Mouse (Mus musculus): ENCODE results near the gene Pck1. TPM values are rescaled to one million over a fixed set of nuclear protein-coding genes. Genes with fewer than 3 reads are reported as not detected.

Pck1 gene
- total RNA-seq, 1 experiment from 2014 or later = not detected

GRCm38 (mm10) chr2:173187182-173187855 lies 34.5 kb downstream of the Pck1 start:
- peak; percentile 54 for ATAC-seq (replicated peaks; ENCODE audit: low read depth, poor library complexity, severe bottlenecking)

- no peak for ATAC-seq (replicated peaks; ENCODE audit: low read depth, poor library complexity, severe bottlenecking)
Observed at GRCm38 (mm10) chr2:173194796-173195195, 41.9 kb downstream of the Pck1 start.

GRCm38 (mm10) chr2:173202924-173203689 lies 50.3 kb downstream of the Pck1 start:
- no peak for ATAC-seq (replicated peaks; ENCODE audit: low read depth, poor library complexity, severe bottlenecking)

GRCm38 (mm10) chr2:173203726-173204125 lies 50.9 kb downstream of the Pck1 start:
- ATAC-seq (replicated peaks; ENCODE audit: low read depth, poor library complexity, severe bottlenecking) = no peak

DNA sequence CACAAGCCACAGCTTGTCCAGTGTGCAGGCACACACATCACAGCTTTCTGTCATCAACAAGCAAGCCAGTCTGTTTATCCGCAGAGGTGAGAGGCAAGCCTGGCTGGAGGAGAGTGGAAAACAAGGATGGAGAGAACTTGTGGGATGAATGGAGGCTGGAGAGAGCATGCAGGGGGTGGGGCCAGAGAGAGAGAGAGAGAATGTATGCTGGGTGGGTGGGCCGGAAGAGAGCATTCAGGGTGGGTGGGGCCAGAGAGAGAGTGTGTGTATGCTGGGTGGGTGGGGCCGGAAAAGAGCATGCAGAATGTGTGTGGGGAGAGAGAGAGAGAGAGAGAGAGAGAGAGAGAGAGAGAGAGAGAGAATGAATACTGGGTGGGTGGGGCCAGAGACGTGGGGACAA lies 51.8 kb downstream of the Pck1 start:
- ATAC-seq (replicated peaks; ENCODE audit: low read depth, poor library complexity, severe bottlenecking) = no peak

GRCm38 (mm10) chr2:173205563-173206099 lies 52.8 kb downstream of the Pck1 start:
- ATAC-seq (replicated peaks; ENCODE audit: low read depth, poor library complexity, severe bottlenecking) = no peak

DNA sequence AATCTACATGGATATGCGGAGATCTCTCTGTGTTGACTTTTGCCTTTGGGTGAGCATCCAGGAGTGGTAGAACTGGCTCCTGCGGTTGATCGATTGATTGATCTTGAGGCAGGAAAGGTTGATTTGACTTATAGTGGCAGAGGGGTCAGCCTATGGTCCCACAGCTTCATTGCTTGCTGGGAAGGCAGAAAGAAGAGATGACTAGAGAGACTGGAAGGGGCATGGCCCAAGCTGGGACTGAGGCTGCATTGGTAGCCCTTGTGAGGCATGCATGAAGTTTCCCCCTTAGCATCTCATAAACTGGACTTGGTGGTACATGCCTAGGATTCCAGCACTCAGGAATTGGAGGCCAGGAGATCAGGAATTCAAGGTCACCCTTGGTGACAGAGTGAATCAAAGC lies 54.2 kb downstream of the Pck1 start:
- no peak for ATAC-seq (replicated peaks; ENCODE audit: low read depth, poor library complexity, severe bottlenecking)

Other genes with a start within 250 kb of the Pck1 start
- gene Bmp7, start 212.7 kb upstream of the Pck1 start, total RNA-seq (2017) = 0.10 TPM in 1 of 2 replicates, not detected in the other
- 0.05 TPM in 1 of 2 replicates, not detected in the other for gene Spo11, start 175.3 kb upstream of the Pck1 start, total RNA-seq (2017)
- gene Rae1, start 152.9 kb upstream of the Pck1 start, total RNA-seq (2017) = 87.9 and 91.3 TPM in 2 replicates
- 54.5 and 69.9 TPM in 2 replicates for gene Rbm38, start 132.6 kb upstream of the Pck1 start, total RNA-seq (2017)
- not detected in 2 replicates for gene Ctcfl, start 33.5 kb upstream of the Pck1 start, total RNA-seq (2017)
- gene Zbp1, start 65.9 kb downstream of the Pck1 start, total RNA-seq (2017) = 0.15 and 6.0 TPM in 2 replicates
- 0.18 TPM in 1 of 2 replicates, not detected in the other for gene Pmepa1, start 123.5 kb downstream of the Pck1 start, total RNA-seq (2017)

Data from common myeloid progenitor, adult 5-6 weeks (primary cell).